23 mouse cellular contexts compared by ENCODE assay signal in genomic region chrX:90992008-90992407, GRCm38 (mm10).
A peak's percentile ranks its signal among the peaks of the same experiment; 100 is the strongest.
DNase-seq lines count a peak whose midpoint lies in the region; ATAC-seq and TF ChIP-seq lines count a peak whose summit lies in the region.
"Had no signal": no experiment of that assay in that cellular context is flagged by ENCODE, and none has a peak within 500 bp of the region (broad histone marks: within the 10 kb centered on the region; RNA-seq: fewer than 3 reads in every experiment).

No protein-coding gene starts in this region.

- no peak overlapping the region for H3K4me2 ChIP-seq in forebrain, embryonic 14.5 days (ENCODE audit: low read length)
- H3K4me2 ChIP-seq in forebrain, embryonic 13.5 days = no peak overlapping the region
- no peak overlapping the region for H3K4me2 ChIP-seq in forebrain, postnatal 0 days (ENCODE audit: low read depth)
- no peak overlapping the region for H3K4me2 ChIP-seq in forebrain, embryonic 12.5 days
- H3K4me2 ChIP-seq: heart, embryonic 11.5 days; hindbrain, embryonic 12.5 days; hindbrain, embryonic 15.5 days had no signal

- DNase-seq in forebrain, embryonic 14.5 days (ENCODE audit: low spot score) = peak; percentile 40
- peak; percentile 11 for DNase-seq in forebrain, postnatal 0 days
- peak; percentile 3 for DNase-seq in right cerebral cortex, adult 18-20 months
- DNase-seq in right cerebral cortex, adult 2 months (ENCODE audit: low spot score in 2 of 2) = no peak
- peak; percentile 50 for DNase-seq in telencephalon, adult 2 months (ENCODE audit: low read depth, low spot score)
- no peak for DNase-seq in thymus, adult 2 months
- DNase-seq: adrenal gland, adult 8-10 months; adrenal gland, postnatal 25 days; cerebellum, adult 11-12 months; cerebellum, adult 8-10 months; cerebellum, postnatal 10 days; cerebellum, postnatal 36 days; embryo, embryonic 11 days; gastrocnemius, adult 2 months; gastrocnemius, postnatal 14 days; heart, adult 11 months had no signal

- no peaks in the 10 kb centered on the region for H3K4me1 ChIP-seq in forebrain, embryonic 14.5 days (ENCODE audit: control insufficient read depth, insufficient read depth, low read length)
- no peaks in the 10 kb centered on the region for H3K4me1 ChIP-seq in forebrain, embryonic 13.5 days
- no peaks in the 10 kb centered on the region for H3K4me1 ChIP-seq in forebrain, postnatal 0 days (ENCODE audit: insufficient read depth)
- H3K4me1 ChIP-seq in forebrain, embryonic 12.5 days = no peaks in the 10 kb centered on the region
- no peaks in the 10 kb centered on the region for H3K4me1 ChIP-seq in thymus, adult 2 months (replicated peaks; ENCODE audit: control insufficient read depth, insufficient read depth, low read length)
- H3K4me1 ChIP-seq: hindbrain, embryonic 12.5 days; hindbrain, embryonic 15.5 days had no signal

- no peaks in the 10 kb centered on the region for H3K9me3 ChIP-seq in forebrain, embryonic 14.5 days (replicated peaks; ENCODE audit: control insufficient read depth, low read length)
- no peaks in the 10 kb centered on the region for H3K9me3 ChIP-seq in forebrain, embryonic 13.5 days (replicated peaks)
- H3K9me3 ChIP-seq in forebrain, postnatal 0 days (ENCODE audit: low read length) = no peaks in the 10 kb centered on the region
- H3K9me3 ChIP-seq in forebrain, embryonic 12.5 days = no peaks in the 10 kb centered on the region
- H3K9me3 ChIP-seq: hindbrain, embryonic 12.5 days; hindbrain, embryonic 15.5 days had no signal

- no peak overlapping the region for H3K27ac ChIP-seq in forebrain, embryonic 14.5 days (ENCODE audit: low read depth, low read length)
- H3K27ac ChIP-seq in forebrain, embryonic 13.5 days = no peak overlapping the region
- H3K27ac ChIP-seq in forebrain, postnatal 0 days (ENCODE audit: low read depth, low read length) = no peak overlapping the region
- no peak overlapping the region for H3K27ac ChIP-seq in forebrain, embryonic 12.5 days
- H3K27ac ChIP-seq in thymus, adult 2 months (ENCODE audit: control insufficient read depth, insufficient read depth, low read length) = no peak overlapping the region
- H3K27ac ChIP-seq: gastrocnemius, adult 2 months; hindbrain, embryonic 12.5 days; hindbrain, embryonic 15.5 days had no signal

- ATAC-seq in forebrain, embryonic 14.5 days = peak; percentile 54; the same call in 1 of the 2 replicates
- no peak for ATAC-seq in forebrain, embryonic 13.5 days
- ATAC-seq in forebrain, postnatal 0 days = no peak
- ATAC-seq in forebrain, embryonic 12.5 days (ENCODE audit: low FRiP score) = no peak
- ATAC-seq: activated CD4-positive, CD25-positive, alpha-beta regulatory T cell, adult 4 months; intestine, postnatal 0 days had no signal

- no peaks in the 10 kb centered on the region for H3K36me3 ChIP-seq in forebrain, embryonic 14.5 days (ENCODE audit: control insufficient read depth, insufficient read depth, low read length)
- H3K36me3 ChIP-seq in forebrain, embryonic 13.5 days (ENCODE audit: poor library complexity, severe bottlenecking) = no peaks in the 10 kb centered on the region
- no peaks in the 10 kb centered on the region for H3K36me3 ChIP-seq in forebrain, postnatal 0 days (ENCODE audit: insufficient read depth)
- no peaks in the 10 kb centered on the region for H3K36me3 ChIP-seq in forebrain, embryonic 12.5 days (replicated peaks)
- H3K36me3 ChIP-seq in thymus, adult 2 months (ENCODE audit: control insufficient read depth, insufficient read depth, low read length) = no peaks in the 10 kb centered on the region
- H3K36me3 ChIP-seq: hindbrain, embryonic 12.5 days; hindbrain, embryonic 15.5 days had no signal

- no peak overlapping the region for H3K4me3 ChIP-seq in forebrain, embryonic 14.5 days (ENCODE audit: low read depth, low read length)
- H3K4me3 ChIP-seq in forebrain, embryonic 13.5 days = no peak overlapping the region
- no peak overlapping the region for H3K4me3 ChIP-seq in forebrain, postnatal 0 days (ENCODE audit: low read depth, low read length)
- H3K4me3 ChIP-seq in forebrain, embryonic 12.5 days (replicated peaks) = no peak overlapping the region
- H3K4me3 ChIP-seq in thymus, adult 2 months (ENCODE audit: control insufficient read depth, insufficient read depth, low read length) = no peak overlapping the region
- H3K4me3 ChIP-seq: gastrocnemius, adult 2 months; hindbrain, embryonic 12.5 days; hindbrain, embryonic 15.5 days had no signal

- no peaks in the 10 kb centered on the region for H3K27me3 ChIP-seq in forebrain, embryonic 14.5 days (replicated peaks; ENCODE audit: control insufficient read depth, insufficient read depth, low read length)
- H3K27me3 ChIP-seq in forebrain, embryonic 13.5 days = no peaks in the 10 kb centered on the region
- no peaks in the 10 kb centered on the region for H3K27me3 ChIP-seq in forebrain, postnatal 0 days (ENCODE audit: insufficient read depth, low read length)
- no peaks in the 10 kb centered on the region for H3K27me3 ChIP-seq in forebrain, embryonic 12.5 days
- no peaks in the 10 kb centered on the region for H3K27me3 ChIP-seq in thymus, adult 2 months (ENCODE audit: control insufficient read depth, insufficient read depth, low read length)
- H3K27me3 ChIP-seq: hindbrain, embryonic 12.5 days; hindbrain, embryonic 15.5 days had no signal

- TF ChIP-seq POLR2A in thymus, adult 2 months (IDR thresholded peaks at IDR 0.05; ENCODE audit: control insufficient read depth, extremely low read depth, insufficient read depth, low read length, poor library complexity) = no peak

- no peak for TF ChIP-seq CTCF in forebrain, postnatal 0 days (IDR thresholded peaks at IDR 0.05; ENCODE audit: low read depth)
- TF ChIP-seq CTCF in thymus, adult 2 months (IDR thresholded peaks at IDR 0.05; ENCODE audit: borderline replicate concordance, control insufficient read depth, extremely low read depth, insufficient read depth, low read length, poor library complexity) = no peak

- H3K9ac ChIP-seq in forebrain, embryonic 14.5 days (ENCODE audit: low read length) = no peak overlapping the region
- H3K9ac ChIP-seq in forebrain, embryonic 13.5 days = no peak overlapping the region
- H3K9ac ChIP-seq in forebrain, postnatal 0 days = no peak overlapping the region
- H3K9ac ChIP-seq in forebrain, embryonic 12.5 days = no peak overlapping the region
- H3K9ac ChIP-seq: hindbrain, embryonic 12.5 days; hindbrain, embryonic 15.5 days had no signal

Comparison
In these comparisons a context has a peak if more than half of its experiments do, and no peak if none do; other contexts are left out.
1. DNase-seq: peak in forebrain, embryonic 14.5 days (single experiment), forebrain, postnatal 0 days (single experiment), right cerebral cortex, adult 18-20 months (single experiment) and telencephalon, adult 2 months (single experiment); none in right cerebral cortex, adult 2 months (0 of 2) and thymus, adult 2 months (single experiment).